Mouse (Mus musculus): ENCODE measurements around the gene Bbip1. TPM values are rescaled to one million over a fixed set of nuclear protein-coding genes. Genes with fewer than 3 reads are reported as not detected.
"Not testable (repeated sequence)": the region's sequence is repeated elsewhere in the genome, so short reads cannot be mapped to it uniquely, and the experiment has no call there.

Bbip1 gene
- total and polyA plus RNA-seq, 3 experiments: 1.3 to 30.8 (median 25.6) TPM

DNA sequence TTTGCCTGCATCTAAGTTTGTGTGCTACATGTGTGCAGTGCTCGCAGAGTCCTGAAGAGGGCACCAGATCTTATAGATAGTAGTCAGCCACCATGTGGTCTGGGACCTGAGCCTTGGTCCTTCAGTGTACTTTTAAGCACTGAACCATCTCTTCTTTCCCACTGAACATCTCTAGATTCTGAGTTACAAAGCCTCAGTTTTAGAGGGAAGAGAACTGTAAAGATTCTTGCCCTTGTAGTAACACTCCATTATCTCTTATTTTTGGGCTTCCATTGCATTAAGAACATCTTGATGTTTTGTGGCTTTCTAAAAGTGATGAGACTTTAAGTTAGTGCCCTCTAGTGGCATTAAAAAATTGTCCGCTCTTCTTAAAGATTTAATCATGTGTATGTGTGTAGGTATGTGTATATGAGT, 19.1 kb downstream of the Bbip1 start:
- DNase-seq: no peak

- not testable (repeated sequence) for DNase-seq
Measured at GRCm38 (mm10) chr19:53921996-53922395, 22.4 kb downstream of the Bbip1 start.

- DNase-seq: peak; percentile 59
Measured at GRCm38 (mm10) chr19:53919541-53919940, 24.9 kb downstream of the Bbip1 start.

- DNase-seq: no peak
Measured at GRCm38 (mm10) chr19:53914950-53915349, 29.5 kb downstream of the Bbip1 start.

DNA sequence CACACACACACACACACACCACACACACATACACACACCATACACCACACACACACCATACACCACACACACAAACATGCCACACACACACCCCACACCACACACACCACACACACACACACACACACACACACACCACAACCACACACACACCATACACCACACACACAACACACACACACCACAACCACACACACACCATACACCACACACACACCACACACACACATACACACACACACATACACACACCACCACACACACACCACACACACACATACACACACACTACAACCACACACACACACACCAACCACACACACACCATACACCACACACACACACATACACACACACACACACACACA, 37.7 kb downstream of the Bbip1 start:
- DNase-seq: not testable (repeated sequence)

DNA sequence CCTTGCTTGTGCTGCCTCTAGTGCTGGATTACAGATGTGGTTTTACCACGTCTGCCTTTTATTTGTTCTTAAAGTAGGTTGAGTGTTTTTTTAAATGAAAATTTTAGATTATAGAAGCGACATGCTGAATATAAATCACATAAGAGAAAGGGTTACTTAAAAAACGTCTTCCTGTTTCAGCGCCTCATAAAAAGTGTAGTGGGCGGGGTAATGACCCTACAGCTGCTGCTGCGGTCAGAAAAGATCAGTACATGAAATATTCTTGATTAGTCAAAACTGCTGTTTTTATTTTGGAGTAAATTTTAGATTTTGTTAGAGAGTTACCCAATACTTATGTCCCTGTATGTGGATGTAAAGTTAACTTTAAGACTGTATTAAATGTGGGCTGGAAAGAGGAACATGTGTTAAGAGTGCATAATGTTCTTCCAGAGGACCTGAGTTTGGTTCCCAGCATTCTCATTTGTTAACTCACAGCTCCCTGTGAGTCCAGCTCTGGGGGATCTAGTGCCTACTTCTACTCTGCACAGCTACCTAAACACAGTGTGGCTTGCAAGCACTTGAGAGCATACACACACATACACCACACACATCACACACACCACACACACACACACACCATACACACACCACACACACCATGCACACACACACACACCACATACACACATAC, 38.3 kb downstream of the Bbip1 start:
- DNase-seq: no peak

DNA sequence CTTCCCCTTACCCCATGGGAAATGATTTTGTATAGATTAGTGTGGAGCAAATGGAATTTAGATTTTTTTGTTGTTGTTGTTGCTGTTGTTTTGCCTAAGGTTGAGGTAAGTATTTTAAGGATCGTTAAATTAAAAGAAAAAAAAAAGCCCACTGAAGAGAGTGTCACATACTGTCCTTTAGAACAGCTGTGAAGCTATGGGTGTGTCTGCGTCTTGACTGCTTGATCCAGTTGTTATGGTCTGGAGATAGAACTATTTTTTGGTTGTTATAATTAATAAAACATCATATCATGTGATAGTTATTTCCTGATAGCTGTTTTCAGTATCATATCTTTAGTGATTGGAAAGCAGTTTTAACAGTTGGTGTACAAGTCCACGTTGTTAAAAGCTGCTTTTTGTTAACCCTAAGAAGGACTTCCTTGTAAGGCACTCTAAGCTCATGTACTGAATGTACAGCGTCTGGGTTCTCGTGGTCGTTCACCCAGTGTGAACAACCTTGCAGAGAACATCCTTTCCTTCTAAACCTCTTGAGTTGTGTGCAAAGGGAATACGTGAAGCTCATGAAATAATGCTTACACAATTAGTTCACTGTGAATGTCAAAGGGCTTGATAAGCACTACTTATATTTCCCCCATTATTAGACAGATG, 39.5 kb downstream of the Bbip1 start:
- no peak for DNase-seq

DNA sequence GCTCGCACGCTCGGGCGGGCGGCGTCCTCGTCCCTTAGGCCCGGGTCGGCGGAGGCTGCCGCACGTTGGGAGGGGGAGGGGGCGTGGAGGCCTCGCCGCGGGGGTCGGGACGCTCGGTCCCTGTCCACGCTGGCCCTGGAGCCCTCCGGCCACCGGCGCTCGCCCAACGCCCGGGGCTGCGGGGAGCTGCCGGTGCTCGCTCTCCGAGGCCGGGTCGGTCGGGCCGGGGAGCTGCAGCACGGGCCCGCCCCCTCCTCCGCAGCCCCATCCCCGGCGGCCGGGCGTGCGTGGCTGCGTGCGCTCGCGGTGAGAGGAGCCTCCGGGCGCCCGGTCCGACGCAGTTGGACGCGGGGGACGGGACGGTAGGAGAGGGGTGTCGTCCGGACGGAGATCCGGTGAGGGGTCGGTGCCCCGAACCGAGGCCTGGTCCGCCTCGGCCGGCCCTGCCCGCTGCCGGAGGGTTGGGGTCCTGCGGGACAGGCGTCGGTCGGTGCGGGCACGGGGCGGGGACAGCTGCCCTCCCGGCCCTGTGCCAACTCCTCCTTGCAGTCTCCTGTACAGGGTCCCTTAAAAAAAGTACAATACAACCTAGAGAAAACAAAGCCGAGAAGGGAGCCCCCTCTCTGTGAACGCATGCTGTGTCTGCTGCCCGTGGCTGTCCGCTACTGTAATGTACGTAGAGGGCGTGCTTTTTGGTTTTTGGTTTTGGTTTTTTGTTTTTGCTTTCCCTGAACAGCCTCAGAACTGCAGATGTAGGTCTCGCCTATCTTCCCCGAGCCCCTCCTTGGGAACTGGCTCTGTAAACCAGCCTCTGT, 40.7 kb downstream of the Bbip1 start:
- peak; percentile 76 for DNase-seq

GRCm38 (mm10) chr19:53902739-53903487, 41.5 kb downstream of the Bbip1 start:
- DNase-seq: peak; percentile 96

DNA sequence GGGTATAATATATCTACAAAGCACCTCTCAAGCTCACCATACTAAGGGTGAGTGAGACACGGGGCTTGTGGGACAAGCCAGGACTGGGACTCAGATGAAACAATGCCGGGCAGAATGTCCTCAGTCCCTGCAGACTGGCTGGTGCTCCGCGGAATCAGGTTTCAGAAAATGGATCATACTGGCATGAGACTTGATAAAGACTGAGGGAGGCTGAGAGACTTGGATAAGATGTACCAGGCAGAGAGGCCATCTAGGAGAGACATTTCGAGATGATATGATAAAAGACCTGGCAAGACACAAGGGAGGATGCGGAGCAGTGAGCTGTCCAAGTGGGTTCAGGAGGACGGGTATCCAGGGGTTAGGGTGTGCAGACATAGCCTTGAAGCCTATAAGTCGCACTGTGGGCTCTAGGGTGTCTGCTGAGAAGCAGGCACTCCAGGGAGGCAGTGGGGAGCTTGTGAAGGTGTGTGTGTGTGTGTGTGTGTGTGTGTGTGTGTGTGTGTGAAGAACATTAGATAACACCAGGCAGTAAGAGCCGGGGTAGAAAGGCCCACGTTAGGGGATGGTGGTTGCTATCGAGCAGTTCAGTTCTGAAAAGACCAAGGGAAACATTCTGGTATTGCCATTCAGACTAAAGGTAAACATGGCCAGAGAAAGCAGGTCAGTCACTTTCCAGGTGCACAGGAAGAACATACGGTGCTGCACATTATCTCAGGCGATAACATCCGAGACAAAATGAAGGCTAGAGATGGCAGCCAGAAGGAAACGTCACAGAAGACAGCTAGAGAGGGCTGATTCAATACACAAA, 42.3 kb downstream of the Bbip1 start:
- DNase-seq: no peak

DNA sequence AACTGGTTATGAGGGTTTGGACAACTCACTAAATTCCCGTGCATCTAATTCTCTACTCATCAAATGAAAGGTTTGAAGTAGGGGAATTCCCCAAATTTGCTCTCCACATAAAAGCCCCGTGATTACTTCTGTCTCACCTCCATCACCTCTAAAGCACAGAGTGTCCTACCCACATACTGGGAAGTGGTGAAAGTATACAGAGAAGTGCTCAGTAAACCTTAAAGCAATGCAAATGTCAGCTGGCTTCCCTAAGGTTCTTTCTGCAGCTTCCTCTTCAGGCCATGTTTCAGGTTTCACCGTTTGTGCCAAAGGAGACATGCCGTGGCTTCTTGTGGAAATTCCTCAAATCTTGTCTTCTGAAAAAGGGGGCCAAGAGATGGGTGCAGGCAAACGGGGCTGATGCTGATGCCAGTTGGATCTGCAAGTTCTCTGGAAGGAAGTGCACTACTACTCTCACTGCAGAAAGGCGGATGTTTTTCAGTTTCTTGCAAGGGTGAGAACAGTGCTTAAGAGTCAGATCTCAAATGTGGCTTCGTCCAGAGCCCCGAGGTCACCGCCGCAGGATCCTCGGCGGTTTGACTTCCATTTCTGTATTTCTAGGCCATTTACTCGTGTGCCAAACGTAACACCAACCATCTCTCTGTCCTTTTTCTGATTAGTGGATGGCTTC, 44.4 kb downstream of the Bbip1 start:
- no peak for DNase-seq

- DNase-seq: no peak
Measured at GRCm38 (mm10) chr19:53898970-53899900, 45.2 kb downstream of the Bbip1 start.

DNA sequence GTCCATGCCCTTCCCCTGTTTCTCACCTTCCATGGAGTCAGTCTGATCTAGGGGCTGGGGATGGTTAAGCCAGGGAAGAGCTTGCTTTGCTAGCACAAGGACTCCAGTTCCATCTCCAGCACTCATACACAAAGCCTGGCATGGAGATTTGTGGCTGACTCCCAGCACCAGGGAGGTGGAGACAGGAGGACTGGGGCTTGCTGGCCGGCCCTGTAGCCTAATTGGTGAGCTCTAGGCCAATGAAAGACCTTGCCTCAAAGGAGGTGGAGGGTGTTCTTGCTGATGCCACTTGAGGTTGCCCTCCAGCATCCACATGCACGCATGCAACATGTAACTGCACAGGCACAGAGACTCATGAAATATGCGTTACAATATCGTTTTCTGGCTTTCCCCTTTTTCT, 45.9 kb downstream of the Bbip1 start:
- DNase-seq: no peak

DNA sequence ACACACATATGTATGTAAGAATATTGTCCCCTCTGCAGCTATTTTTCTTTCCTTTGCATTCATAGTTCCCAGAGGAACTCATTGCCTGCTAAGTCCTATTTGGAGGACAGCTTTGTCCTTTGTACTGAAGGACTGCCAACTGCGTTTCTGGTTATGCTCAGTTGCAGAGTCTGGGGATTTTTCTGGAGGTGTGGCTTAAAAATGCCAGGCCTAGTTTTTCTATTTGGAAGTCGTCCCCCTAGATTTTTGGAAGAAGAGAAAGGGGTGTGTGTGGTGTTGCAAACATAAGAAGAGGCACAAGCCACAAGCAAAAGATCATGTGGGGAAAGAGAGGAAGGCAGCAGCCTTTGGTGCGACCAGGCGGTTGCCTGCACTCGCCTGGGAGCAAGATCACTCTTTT, 46.4 kb downstream of the Bbip1 start:
- DNase-seq: no peak

DNA sequence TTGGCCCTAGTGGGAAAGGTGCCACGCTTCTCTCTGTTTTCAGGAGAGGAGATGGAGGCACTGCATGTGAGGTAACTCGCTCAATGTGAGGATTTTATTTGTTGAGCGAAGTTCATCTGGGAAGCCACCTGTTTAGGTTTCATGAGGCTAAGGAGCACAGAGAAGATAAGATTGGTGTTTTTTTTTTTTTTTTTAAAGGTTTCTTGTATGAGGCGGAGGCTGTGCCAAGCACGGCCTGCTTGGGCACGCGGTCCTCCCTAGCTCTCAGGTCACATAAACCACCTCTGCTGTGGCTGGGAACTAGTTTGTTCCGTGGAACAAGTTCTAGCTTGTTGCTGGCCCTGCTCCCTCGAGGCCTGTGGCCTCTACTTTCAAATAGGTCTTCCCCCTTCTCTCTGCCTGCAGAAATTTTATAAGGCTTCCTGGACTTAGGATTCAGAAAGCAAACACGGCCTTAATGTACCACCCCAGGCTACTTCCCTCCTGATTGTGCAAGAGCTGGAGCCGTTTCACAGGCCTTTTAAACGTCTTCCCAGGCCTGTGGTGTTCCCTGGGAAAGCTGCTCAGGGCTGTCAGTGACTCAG, 49.8 kb downstream of the Bbip1 start:
- peak; percentile 16 for DNase-seq

GRCm38 (mm10) chr19:53893711-53894171, 50.7 kb downstream of the Bbip1 start:
- no peak for DNase-seq

DNA sequence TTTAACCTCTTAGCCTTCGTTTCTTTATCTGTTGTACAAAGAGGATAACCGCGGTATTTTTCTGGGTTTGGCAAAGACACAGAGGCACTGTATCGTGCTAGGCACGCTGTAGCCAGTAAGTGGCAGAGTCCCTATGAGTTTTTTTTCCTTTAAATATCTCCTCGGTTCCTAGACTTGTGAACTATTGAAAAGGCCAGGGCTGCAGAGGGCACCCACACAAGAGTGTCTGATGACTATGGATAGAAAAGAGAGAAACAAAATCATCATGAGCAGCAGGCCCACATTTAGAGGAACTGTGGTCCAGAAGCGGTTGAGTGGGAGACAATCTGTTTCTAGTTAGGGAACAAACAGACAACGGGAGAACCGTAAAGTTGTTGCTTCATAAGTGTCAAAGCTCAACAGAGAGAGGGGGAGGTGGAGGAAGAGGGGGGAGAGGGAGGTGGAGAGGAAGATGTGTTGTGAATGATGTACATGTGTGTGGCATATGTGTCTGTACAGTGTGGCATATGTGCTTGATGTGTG, 51.5 kb downstream of the Bbip1 start:
- no peak for DNase-seq

GRCm38 (mm10) chr19:53892061-53892460, 52.4 kb downstream of the Bbip1 start, which contains the start of gene Pdcd4:
TSS of gene Pdcd4 (plus strand) at chr19:53892231.
- no peak for DNase-seq

DNA sequence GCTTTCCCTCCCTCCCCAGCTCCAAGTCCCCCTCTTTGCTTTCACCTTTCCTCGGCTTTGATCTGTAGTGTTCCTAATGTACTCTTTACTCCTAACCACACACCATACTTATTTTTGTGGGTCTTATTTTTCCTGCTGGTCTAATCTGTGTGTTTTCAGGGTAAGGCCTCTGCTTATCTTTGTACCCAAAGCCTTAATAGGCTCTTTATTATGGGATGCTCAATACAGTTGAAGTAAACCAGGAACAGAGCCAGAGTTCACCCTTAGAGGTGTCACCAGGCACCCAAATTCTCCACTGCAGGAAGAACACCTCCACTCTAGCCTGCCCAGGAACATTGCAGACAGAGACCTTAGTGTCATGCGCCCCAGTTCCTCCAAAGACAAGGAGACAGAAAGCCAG, 52.9 kb downstream of the Bbip1 start:
- DNase-seq: no peak

Measured in adrenal gland, adult 2 months (tissue).